Mouse (Mus musculus) lung, postnatal 0 days (tissue): ENCODE measurements at regions not wholly inside any gene's neighbourhood (a gene's known extent, or its start where the extent isn't known, plus 50 kb on each side); places are given as distances from the start of the nearest gene placed in this dataset.

Experiments used
- ATAC-seq: fragments of 200-750 bp; cut with Nextera tagmentation; 2 replicates; pipeline ENCODE4 v1.8.0; 2017; ENCODE audit warnings: moderate library complexity
- DNase-seq: peaks from one replicate; pipeline ENCODE4 v3.0.0-alpha.2; 2016; ENCODE audit warnings: low spot score
- H3K27ac ChIP-seq: fragments of 300-500 bp; sonication (generic); 2 replicates; pipeline ENCODE4 v1.5.1; 2014; ENCODE audit warnings: antibody characterized with exemption, mild to moderate bottlenecking, low read length, mixed read lengths
- H3K27me3 ChIP-seq: fragments of 300-500 bp; sonication (generic); replicated peaks from 2 replicates; pipeline ENCODE4 v1.6.1; 2014; ENCODE audit warnings: low read length, mixed read lengths; ENCODE audit not compliant: insufficient read depth
- H3K36me3 ChIP-seq: fragments of 300-500 bp; sonication (generic); 2 replicates; pipeline ENCODE4 v1.6.1; 2014; ENCODE audit warnings: low read length, mixed read lengths; ENCODE audit not compliant: insufficient read depth
- H3K4me1 ChIP-seq: fragments of 300-500 bp; sonication (generic); 2 replicates; pipeline ENCODE4 v1.6.1; 2014; ENCODE audit warnings: antibody characterized with exemption, low read depth, low read length, mixed read lengths; ENCODE audit not compliant: insufficient read depth
- H3K4me2 ChIP-seq: fragments of 300-500 bp; sonication (generic); replicated peaks from 2 replicates; pipeline ENCODE4 v1.6.1; 2014; ENCODE audit warnings: low read depth, mild to moderate bottlenecking, low read length, moderate library complexity, mixed read lengths
- H3K4me3 ChIP-seq: fragments of 300-500 bp; sonication (generic); 2 replicates; pipeline ENCODE4 v1.5.1; 2014; ENCODE audit warnings: low read depth, low read length
- H3K9ac ChIP-seq: fragments of 300-500 bp; sonication (generic); replicated peaks from 2 replicates; pipeline ENCODE4 v1.6.1; 2014; ENCODE audit warnings: low read depth, mild to moderate bottlenecking
- H3K9me3 ChIP-seq: fragments of 300-500 bp; sonication (generic); 2 replicates; pipeline ENCODE4 v1.6.1; 2016; ENCODE audit warnings: low read length, mixed read lengths
- CTCF ChIP-seq: IDR thresholded peaks from 2 replicates; pipeline ENCODE4 v1.5.1; 2016; ENCODE audit warnings: antibody characterized with exemption, mild to moderate bottlenecking
- EP300 ChIP-seq: IDR thresholded peaks from 2 replicates; pipeline ENCODE4 v1.6.1; 2016; ENCODE audit warnings: antibody characterized with exemption, mild to moderate bottlenecking, control low read depth
- WGBS: fragments of 180-500 bp; shearing (Covaris S2); extraction: QIAGEN DNeasy Blood & Tissue Kit; methylation state at CpG from one replicate; pipeline ENCODE4 v1.1.7; 2014; 5-methylcytosine and 5-hydroxymethylcytosine counted together

- H3K4me2 ChIP-seq = no peak overlapping the region
- H3K9me3 ChIP-seq = no peaks in the 10 kb centered on the region
- WGBS = 91% methylated on average over 3 of the region's 3 CpGs
- H3K4me1 ChIP-seq = no peaks in the 10 kb centered on the region
- H3K4me3 ChIP-seq = no peak overlapping the region
- H3K36me3 ChIP-seq = no peaks in the 10 kb centered on the region
- no peak overlapping the region for H3K27ac ChIP-seq
- no peaks in the 10 kb centered on the region for H3K27me3 ChIP-seq
- TF ChIP-seq EP300 (no peak), CTCF (no peak)
- ATAC-seq (no peak), DNase-seq (no peak)
- H3K9ac ChIP-seq = no peak overlapping the region
These were observed 276.5 kb downstream of the Anxa1 start for GRCm38 (mm10) chr19:20114237-20114636.
